Mouse (Mus musculus) bone marrow, adult 2 months (tissue): Measurements from ENCODE around the gene Ptprm.

ENCODE experiments used
- CTCF ChIP-seq: fragments of 200-500 bp; IDR thresholded peaks from 2 replicates; pipeline ENCODE4 v1.5.1; 2011; ENCODE audit warnings: low read length, control low read depth; ENCODE audit not compliant: control insufficient read depth, insufficient read depth
- POLR2A ChIP-seq: fragments of 200-500 bp; IDR thresholded peaks from 2 replicates; pipeline ENCODE4 v1.6.1; 2011; ENCODE audit warnings: low read depth, mild to moderate bottlenecking, control low read depth, low read length, borderline replicate concordance; ENCODE audit not compliant: control insufficient read depth

- TF ChIP-seq CTCF, result no peak
- no peak for TF ChIP-seq POLR2A
These were observed 48.0 kb downstream of the Ptprm start for GRCm38 (mm10) chr17:67306066-67306845.
